Comparison of ENCODE assay signal across 18 mouse cellular contexts in the genomic region with DNA sequence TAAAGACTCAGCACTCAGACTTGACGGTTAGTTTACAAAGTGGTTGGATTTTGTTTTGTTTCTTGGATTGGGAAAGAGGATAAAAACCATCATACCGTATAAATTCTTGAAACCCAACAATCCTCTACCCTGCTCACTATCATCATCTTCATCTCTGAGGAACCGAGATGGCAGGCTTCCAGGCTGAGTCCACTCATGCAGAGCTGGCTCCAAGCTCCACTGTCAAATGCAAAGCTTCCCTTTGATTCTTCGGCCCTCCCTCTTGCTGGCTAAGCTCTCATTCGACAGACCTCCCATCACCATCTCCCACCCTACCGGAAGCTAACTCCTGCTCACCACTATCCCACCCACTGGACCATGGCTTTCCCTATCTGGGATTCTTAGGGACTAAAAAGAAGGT.
DNase-seq lines count a peak whose midpoint lies in the region; ATAC-seq and TF ChIP-seq lines count a peak whose summit lies in the region.
"Had no signal": no experiment of that assay in that cellular context is flagged by ENCODE, and none has a peak within 500 bp of the region (broad histone marks: within the 10 kb centered on the region; RNA-seq: fewer than 3 reads in every experiment).

No protein-coding gene starts in this region.

- H3K9ac ChIP-seq in heart, adult 2 months (ENCODE audit: low read depth, low read length), result no peak overlapping the region
- no peak overlapping the region for H3K9ac ChIP-seq in kidney, postnatal 0 days (ENCODE audit: low read depth, low read length)
- H3K9ac ChIP-seq: forebrain, embryonic 13.5 days; forebrain, postnatal 0 days; heart, embryonic 13.5 days; hindbrain, embryonic 15.5 days had no signal

- WGBS in heart, adult 2 months, result 64% methylated on average over 6 of the region's 6 CpGs
- WGBS in kidney, postnatal 0 days, result 24% methylated on average over 6 of the region's 6 CpGs

- no peak overlapping the region for H3K4me2 ChIP-seq in kidney, postnatal 0 days (ENCODE audit: low read length)
- H3K4me2 ChIP-seq: forebrain, embryonic 13.5 days; heart, embryonic 13.5 days; hindbrain, embryonic 15.5 days had no signal

- no peaks in the 10 kb centered on the region for H3K9me3 ChIP-seq in kidney, postnatal 0 days (replicated peaks; ENCODE audit: low read length)
- H3K9me3 ChIP-seq: forebrain, embryonic 13.5 days; heart, embryonic 13.5 days; hindbrain, embryonic 15.5 days had no signal

- H3K36me3 ChIP-seq in heart, adult 2 months (ENCODE audit: control insufficient read depth, insufficient read depth, low read length), result no peaks in the 10 kb centered on the region
- no peaks in the 10 kb centered on the region for H3K36me3 ChIP-seq in kidney, postnatal 0 days (ENCODE audit: insufficient read depth, low read length)
- H3K36me3 ChIP-seq: heart, embryonic 13.5 days; hindbrain, embryonic 15.5 days had no signal

- H3K27me3 ChIP-seq in heart, adult 2 months (ENCODE audit: control insufficient read depth, insufficient read depth, low read length), result no peaks in the 10 kb centered on the region
- no peaks in the 10 kb centered on the region for H3K27me3 ChIP-seq in kidney, postnatal 0 days (ENCODE audit: insufficient read depth, low read length)
- H3K27me3 ChIP-seq: CH12.LX; forebrain, embryonic 13.5 days; heart, embryonic 13.5 days; hindbrain, embryonic 15.5 days had no signal

- TF ChIP-seq EP300 in heart, adult 2 months (IDR thresholded peaks at IDR 0.05; ENCODE audit: insufficient read depth, low read depth, low read length), result no peak

- H3K79me2 ChIP-seq in heart, adult 2 months (replicated peaks; ENCODE audit: control insufficient read depth, insufficient read depth, low read length), result no peaks in the 10 kb centered on the region

- H3K4me3 ChIP-seq in heart, adult 2 months, result no peak overlapping the region
- H3K4me3 ChIP-seq in kidney, postnatal 0 days (replicated peaks; ENCODE audit: low read depth, low read length), result no peak overlapping the region
- H3K4me3 ChIP-seq: forebrain, embryonic 13.5 days; heart, embryonic 13.5 days; hindbrain, embryonic 15.5 days had no signal

- intact Hi-C loops in heart, adult 2 months (cut with DNase I), result no loop called here

- TF ChIP-seq CTCF in heart, adult 2 months (IDR thresholded peaks at IDR 0.05), result no peak
- no peak for TF ChIP-seq CTCF in kidney, postnatal 0 days (IDR thresholded peaks at IDR 0.05; ENCODE audit: low read depth)

- H3K4me1 ChIP-seq in heart, adult 2 months (ENCODE audit: control insufficient read depth, insufficient read depth, low read length), result no peaks in the 10 kb centered on the region
- no peaks in the 10 kb centered on the region for H3K4me1 ChIP-seq in kidney, postnatal 0 days (replicated peaks; ENCODE audit: insufficient read depth, low read length)

- DNase-seq in heart, adult 11 months, result peak; percentile 41
- DNase-seq in heart, adult 2 months, result no peak
- no peak for DNase-seq in kidney, postnatal 0 days (ENCODE audit: low spot score)
- DNase-seq in kidney, adult 8-10 months, result no peak
- peak; percentile 10 for DNase-seq in urinary bladder, postnatal 14 days (ENCODE audit: low spot score)
- DNase-seq in urinary bladder, postnatal 10 days (ENCODE audit: low spot score), result no peak
- DNase-seq in cerebellum, adult 18-20 months, result no peak
- DNase-seq: adrenal gland, adult 8-10 months; adrenal gland, postnatal 36 days; cerebellum, adult 9-10 months; cerebellum, postnatal 36 days; forebrain, postnatal 0 days; gastrocnemius, postnatal 14 days; heart, postnatal 36 days had no signal

- no peak overlapping the region for H3K27ac ChIP-seq in heart, adult 2 months
- H3K27ac ChIP-seq in kidney, postnatal 0 days, result no peak overlapping the region
- H3K27ac ChIP-seq: forebrain, embryonic 13.5 days; heart, embryonic 13.5 days; hindbrain, embryonic 15.5 days had no signal

- peak; percentile 49; the same call in 1 of the 2 replicates for ATAC-seq in kidney, postnatal 0 days (replicated peaks; ENCODE audit: low FRiP score, low read depth)
- ATAC-seq: forebrain, embryonic 13.5 days; forebrain, postnatal 0 days had no signal

- TF ChIP-seq POLR2A in heart, adult 2 months (IDR thresholded peaks at IDR 0.05; ENCODE audit: insufficient read depth, low read depth, low read length), result no peak

Comparison
In these comparisons a context has a peak if more than half of its experiments do, and no peak if none do; other contexts are left out.
1. DNase-seq: peak in heart, adult 11 months (single experiment) and urinary bladder, postnatal 14 days (single experiment); none in heart, adult 2 months (0 of 2), kidney, postnatal 0 days (single experiment), kidney, adult 8-10 months (0 of 2), urinary bladder, postnatal 10 days (single experiment) and cerebellum, adult 18-20 months (0 of 2).